Mouse (Mus musculus) olfactory bulb, adult 2 months (tissue): ENCODE measurements around the gene Acad11.

Source experiments
- CTCF ChIP-seq: fragments of 200-500 bp; IDR thresholded peaks from 2 replicates; pipeline ENCODE4 v1.5.1; 2012; ENCODE audit warnings: low read depth, mild to moderate bottlenecking, low read length, moderate library complexity; ENCODE audit not compliant: insufficient read depth
- POLR2A ChIP-seq: fragments of 200-500 bp; IDR thresholded peaks from 2 replicates; pipeline ENCODE4 v1.6.1; 2012; ENCODE audit warnings: mild to moderate bottlenecking, low read depth, low read length, moderate library complexity; ENCODE audit not compliant: insufficient read depth

- no peak for TF ChIP-seq CTCF
- TF ChIP-seq POLR2A = no peak
Observed at GRCm38 (mm10) chr9:104039742-104040141, 23.4 kb upstream of the Acad11 start.
